Mouse (Mus musculus) thymus, adult 2 months (tissue): ENCODE data around the gene Actr10. TPM values are rescaled to one million over a fixed set of nuclear protein-coding genes. Genes with fewer than 3 reads are reported as not detected.

Experiments
- DNase-seq: peaks from one replicate; pipeline ENCODE4 v3.0.0; 2021
- H3K27ac ChIP-seq: fragments of 200-500 bp; 2 replicates; pipeline ENCODE4 v1.5.1; 2012; ENCODE audit warnings: low read length, control low read depth; ENCODE audit not compliant: control insufficient read depth, insufficient read depth
- H3K27me3 ChIP-seq: fragments of 200-500 bp; 2 replicates; pipeline ENCODE4 v1.6.1; 2012; ENCODE audit warnings: mild to moderate bottlenecking, low read length, moderate library complexity, mixed read lengths; ENCODE audit not compliant: control insufficient read depth, insufficient read depth
- H3K36me3 ChIP-seq: fragments of 200-500 bp; 2 replicates; pipeline ENCODE4 v1.6.1; 2012; ENCODE audit warnings: mild to moderate bottlenecking, low read length, moderate library complexity; ENCODE audit not compliant: control insufficient read depth, insufficient read depth
- H3K4me1 ChIP-seq: fragments of 200-500 bp; replicated peaks from 2 replicates; pipeline ENCODE4 v1.6.1; 2012; ENCODE audit warnings: low read length; ENCODE audit not compliant: control insufficient read depth, insufficient read depth
- H3K4me3 ChIP-seq: fragments of 200-500 bp; 2 replicates; pipeline ENCODE4 v1.5.1; 2012; ENCODE audit warnings: mild to moderate bottlenecking, low read length, control low read depth, moderate library complexity; ENCODE audit not compliant: control insufficient read depth, insufficient read depth
- CTCF ChIP-seq: fragments of 200-500 bp; IDR thresholded peaks from 2 replicates; pipeline ENCODE4 v1.5.1; 2012; ENCODE audit warnings: mild to moderate bottlenecking, control low read depth, low read length, moderate library complexity, borderline replicate concordance; ENCODE audit not compliant: control insufficient read depth, poor library complexity, insufficient read depth; ENCODE audit errors: extremely low read depth
- POLR2A ChIP-seq: fragments of 200-500 bp; IDR thresholded peaks from 2 replicates; pipeline ENCODE4 v1.6.1; 2012; ENCODE audit warnings: mild to moderate bottlenecking, low read length, control low read depth, moderate library complexity; ENCODE audit not compliant: control insufficient read depth, poor library complexity, insufficient read depth; ENCODE audit errors: extremely low read depth
- WGBS: fragments of 180-500 bp; shearing (Covaris S2); methylation state at CpG from one replicate; pipeline ENCODE4 v1.1.7; 2018; 5-methylcytosine and 5-hydroxymethylcytosine counted together
- polyA plus RNA-seq: library from polyadenylated mRNA; depleted of rRNA; stranded (reverse); fragments of >200 nt; gene quantifications from 2 replicates; pipeline ENCODE4 v1.2.3, GENCODE M21; 2012

The Actr10 gene
- polyA plus RNA-seq, 1 experiment = 41.8 TPM

DNA sequence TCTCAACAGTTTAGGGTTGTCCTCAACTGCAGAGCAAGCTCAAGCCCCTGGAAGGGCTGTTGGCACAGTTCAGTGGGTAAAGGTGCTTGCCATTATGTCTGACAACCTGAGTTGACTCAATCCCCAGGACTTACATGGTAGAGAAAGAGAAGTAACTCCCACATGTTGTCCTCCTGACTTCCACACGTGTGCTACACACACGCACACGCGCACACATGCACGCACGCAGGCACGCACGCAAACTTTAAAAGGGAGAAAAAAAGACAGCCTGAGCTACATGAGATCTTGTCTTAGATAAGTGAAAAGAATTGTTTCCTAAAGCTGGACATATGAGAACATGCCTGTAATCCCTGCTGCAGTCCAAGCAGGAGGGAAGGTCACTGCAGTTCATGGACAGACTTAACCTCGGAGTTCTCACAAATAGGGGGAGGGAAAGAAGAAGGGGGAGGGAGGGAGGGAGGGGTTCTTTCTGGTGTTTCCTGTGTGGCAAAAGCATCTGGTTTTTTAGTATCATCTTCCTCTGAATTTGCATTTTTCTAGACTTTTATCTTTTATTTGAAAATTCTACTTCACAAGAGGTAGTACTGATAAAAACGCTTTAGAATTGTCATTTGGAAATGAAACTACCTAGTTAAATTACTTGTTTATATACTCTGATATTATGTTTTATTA lies 9.1 kb downstream of the Actr10 start:
- H3K27ac ChIP-seq = peak overlapping the region; percentile 33; the same call in 1 of the 2 replicates
- H3K36me3 ChIP-seq = peaks cover 44% of the 10 kb centered on the region
- no peak overlapping the region for H3K4me3 ChIP-seq
- H3K4me1 ChIP-seq = peaks cover 7% of the 10 kb centered on the region
- no peaks in the 10 kb centered on the region for H3K27me3 ChIP-seq
- DNase-seq = no peak
- no peak for TF ChIP-seq CTCF
- TF ChIP-seq POLR2A = no peak
- 70% methylated on average over 10 of the region's 10 CpGs for WGBS

DNA sequence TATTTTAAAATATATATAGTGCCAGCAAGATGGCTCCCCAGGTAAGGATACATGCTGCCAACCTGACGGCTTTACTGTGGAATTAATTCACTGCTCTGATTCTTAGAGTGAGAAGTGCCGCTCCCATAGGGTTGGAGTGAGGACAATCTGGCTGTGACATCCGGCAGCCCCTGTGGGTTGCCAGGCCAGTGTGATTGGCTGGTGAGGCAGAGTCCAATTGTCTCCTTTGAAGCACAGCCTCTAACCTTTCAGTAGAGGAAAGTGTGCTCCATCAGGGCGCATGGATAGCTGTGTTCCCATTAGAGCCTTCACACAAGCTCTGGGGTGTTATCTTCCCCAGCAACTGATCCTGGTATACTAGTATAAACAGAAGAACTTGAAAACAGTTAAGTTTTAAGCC lies 21.0 kb downstream of the Actr10 start:
- no peak overlapping the region for H3K4me3 ChIP-seq
- H3K4me1 ChIP-seq = no peaks in the 10 kb centered on the region
- TF ChIP-seq CTCF = no peak
- TF ChIP-seq POLR2A = no peak
- H3K27me3 ChIP-seq = no peaks in the 10 kb centered on the region
- H3K36me3 ChIP-seq = peaks cover 83% of the 10 kb centered on the region
- DNase-seq = no peak
- no peak overlapping the region for H3K27ac ChIP-seq
- 94% methylated on average over 4 of the region's 4 CpGs for WGBS

DNA sequence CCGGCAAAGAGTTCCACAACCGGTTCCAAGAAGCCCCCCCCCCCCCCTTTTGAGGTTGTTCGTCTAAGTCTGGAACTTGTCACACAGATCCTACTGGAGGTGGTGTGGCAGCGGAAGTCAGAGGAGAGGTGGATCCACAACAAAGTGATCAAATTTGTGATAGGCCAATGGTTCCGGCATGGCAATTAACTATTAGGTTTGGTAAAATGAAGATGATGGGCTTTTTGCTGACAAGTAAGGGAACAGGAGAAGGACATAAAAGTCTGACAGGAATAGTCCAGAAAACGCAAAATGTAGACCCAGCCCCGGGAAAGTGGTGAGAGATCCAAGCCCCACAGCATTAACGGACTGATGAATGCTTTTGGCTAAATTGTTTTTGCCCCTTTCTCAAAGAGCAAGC lies 29.9 kb downstream of the Actr10 start:
- WGBS = 60% methylated on average over 8 of the region's 8 CpGs
- Histone ChIP-seq H3K4me3 (no peak overlapping the region; the same call in 1 of the 2 replicates), H3K27ac (peak overlapping the region; percentile 87; the same call in 1 of the 2 replicates), H3K36me3 (peaks cover 11% of the 10 kb centered on the region), H3K4me1 (peaks cover 5% of the 10 kb centered on the region; the same call in 1 of the 2 replicates), H3K27me3 (no peaks in the 10 kb centered on the region)
- TF ChIP-seq CTCF = no peak
- no peak for TF ChIP-seq POLR2A
- no peak for DNase-seq

DNA sequence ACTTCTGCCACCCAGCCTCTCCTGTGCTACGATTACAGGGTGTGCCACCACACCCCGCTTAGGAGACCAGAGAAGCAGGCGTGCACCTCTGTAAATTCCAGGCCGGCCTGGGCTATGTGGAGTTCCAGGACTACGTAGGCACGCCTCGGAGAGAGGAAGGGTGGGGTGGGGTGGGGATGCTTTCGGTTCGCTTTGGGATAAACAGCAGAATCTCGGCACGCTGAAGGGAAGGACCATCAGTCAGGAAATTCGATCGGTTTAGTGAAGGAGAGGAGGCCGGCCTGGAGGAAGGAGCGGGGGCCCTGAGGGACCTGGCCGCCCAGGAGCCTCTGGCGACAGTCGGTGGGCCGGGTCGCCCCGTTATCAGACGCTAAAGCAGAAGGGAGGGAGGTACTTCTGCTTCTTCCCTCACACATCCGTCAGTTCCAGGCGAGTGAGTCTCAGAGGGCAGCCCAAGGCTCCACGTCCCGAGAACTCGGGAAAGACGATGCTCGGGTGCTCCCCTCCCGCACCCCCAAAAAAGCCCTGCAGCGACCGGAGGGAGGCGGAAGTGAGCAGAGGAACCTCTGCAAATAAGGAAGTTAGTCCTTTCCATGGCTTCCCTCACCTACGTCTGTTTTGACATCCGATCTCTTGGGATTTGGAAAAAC lies 30.6 kb downstream of the Actr10 start:
- under 1% methylated on average over 35 of the region's 35 CpGs for WGBS

DNA sequence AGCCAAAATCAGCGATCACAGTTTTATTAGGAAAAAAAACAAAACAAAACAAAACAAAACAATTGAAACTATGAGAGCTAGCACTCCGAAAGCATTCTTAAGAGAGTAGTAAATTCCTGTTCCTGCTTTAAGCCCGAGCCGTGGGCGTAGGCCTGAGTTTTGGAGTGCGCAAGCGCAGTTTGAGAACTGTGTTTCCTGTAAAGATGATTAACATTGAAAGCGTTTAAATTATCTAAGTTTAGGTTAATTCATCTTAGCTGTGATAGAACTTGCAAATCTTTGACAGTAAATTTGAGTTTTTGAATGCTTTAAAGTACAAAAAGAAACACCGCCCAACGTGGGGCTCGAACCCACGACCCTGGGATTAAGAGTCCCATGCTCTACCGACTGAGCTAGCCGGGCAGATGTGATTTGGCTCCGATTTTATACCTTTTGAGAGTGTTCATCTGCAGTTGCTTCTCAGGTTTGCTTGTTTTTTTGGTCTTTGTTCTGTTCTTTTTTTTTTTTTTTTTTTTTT lies 31.2 kb downstream of the Actr10 start:
- peak overlapping the region; percentile 94 for H3K4me3 ChIP-seq
- peaks cover 6% of the 10 kb centered on the region; the same call in 1 of the 2 replicates for H3K4me1 ChIP-seq
- WGBS = under 1% methylated on average over 15 of the region's 15 CpGs
- peak; percentile 83 for DNase-seq
- peak overlapping the region; percentile 87 for H3K27ac ChIP-seq
- no peaks in the 10 kb centered on the region for H3K27me3 ChIP-seq
- 0 out of 2 replicates have a peak, but pooled peaks cover 2% of the 10 kb centered on the region for H3K36me3 ChIP-seq
- TF ChIP-seq POLR2A (no peak), CTCF (no peak)

More for the DNA sequence above, 30.6 kb downstream of the Actr10 start:
- Histone ChIP-seq H3K4me1 (peaks cover 5% of the 10 kb centered on the region; the same call in 1 of the 2 replicates), H3K36me3 (peaks cover 8% of the 10 kb centered on the region; the same call in 1 of the 2 replicates), H3K27me3 (no peaks in the 10 kb centered on the region), H3K4me3 (peak overlapping the region; percentile 94), H3K27ac (peak overlapping the region; percentile 87)
- TF ChIP-seq POLR2A (peak; percentile 43; the same call in 1 of the 2 replicates), CTCF (peak; percentile 73; the same call in 1 of the 2 replicates)
- DNase-seq = peak; percentile 87

DNA sequence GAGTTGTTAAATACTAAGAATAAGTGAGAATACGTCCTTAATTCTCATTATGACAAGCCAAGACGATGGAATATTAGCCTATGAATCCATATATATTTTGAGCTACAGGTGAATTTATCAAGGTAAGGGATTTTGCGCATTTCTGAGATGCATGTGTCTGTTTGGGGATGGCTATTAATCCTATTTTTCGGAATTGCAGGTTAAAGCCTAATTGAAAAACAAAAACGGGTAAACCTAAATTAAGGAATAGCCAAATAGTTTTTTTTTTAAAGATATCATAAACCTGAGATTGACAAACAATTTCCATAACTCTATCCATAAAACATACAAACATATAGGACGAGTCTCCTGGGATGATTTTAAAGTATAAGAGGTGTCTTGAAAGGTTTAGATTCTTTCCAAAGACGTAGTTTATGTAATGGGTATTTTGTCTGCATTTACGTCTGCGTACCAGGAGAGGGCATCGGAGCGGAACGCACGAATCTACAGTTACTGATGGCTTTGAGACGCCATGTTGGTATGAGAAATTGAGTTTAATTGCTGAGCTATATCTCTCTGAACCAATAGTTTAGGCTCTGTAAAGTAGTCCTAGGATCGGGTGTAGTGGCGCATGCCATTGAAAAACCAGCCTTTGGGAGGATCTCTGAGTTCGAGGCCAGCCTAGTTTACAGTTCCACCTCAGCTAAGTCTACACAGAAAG lies 32.0 kb downstream of the Actr10 start:
- H3K27ac ChIP-seq = no peak overlapping the region
- no peak overlapping the region for H3K4me3 ChIP-seq
- peak; percentile 63 for DNase-seq
- WGBS = 4% methylated on average over 17 of the region's 17 CpGs
- H3K4me1 ChIP-seq = peaks cover 7% of the 10 kb centered on the region; the same call in 1 of the 2 replicates
- no peaks in the 10 kb centered on the region for H3K36me3 ChIP-seq
- no peak for TF ChIP-seq CTCF
- TF ChIP-seq POLR2A = no peak
- H3K27me3 ChIP-seq = no peaks in the 10 kb centered on the region
